Mouse (Mus musculus) liver, embryonic 15.5 days (tissue): Measurements from ENCODE around the gene Olfr1167. TPM values are rescaled to one million over a fixed set of nuclear protein-coding genes. Genes with fewer than 3 reads are reported as not detected.
"Not testable (repeated sequence)": the region's sequence is repeated elsewhere in the genome, so short reads cannot be mapped to it uniquely, and the experiment has no call there.

Experiments used
- ATAC-seq: fragments of 200-750 bp; cut with Nextera tagmentation; 2 replicates; pipeline ENCODE4 v1.8.0; 2017; ENCODE audit warnings: moderate number of reproducible peaks, mild to moderate bottlenecking, moderate library complexity; ENCODE audit not compliant: insufficient read depth
- H3K27ac ChIP-seq: fragments of 300-500 bp; sonication (generic); replicated peaks from 2 replicates; pipeline ENCODE4 v1.5.1; 2015; ENCODE audit warnings: mild to moderate bottlenecking, inconsistent platforms
- H3K27me3 ChIP-seq: fragments of 300-500 bp; sonication (generic); 2 replicates; pipeline ENCODE4 v1.6.1; 2015; ENCODE audit warnings: mild to moderate bottlenecking, inconsistent platforms
- H3K36me3 ChIP-seq: fragments of 300-500 bp; sonication (generic); replicated peaks from 2 replicates; pipeline ENCODE4 v1.6.1; 2015; ENCODE audit warnings: moderate library complexity, mild to moderate bottlenecking, inconsistent platforms
- H3K4me1 ChIP-seq: fragments of 300-500 bp; sonication (generic); replicated peaks from 2 replicates; pipeline ENCODE4 v1.6.1; 2015; ENCODE audit warnings: inconsistent platforms
- H3K4me2 ChIP-seq: fragments of 300-500 bp; sonication (generic); 2 replicates; pipeline ENCODE4 v1.6.1; 2015; ENCODE audit warnings: moderate library complexity, mild to moderate bottlenecking, inconsistent platforms
- H3K4me3 ChIP-seq: fragments of 300-500 bp; sonication (generic); replicated peaks from 2 replicates; pipeline ENCODE4 v1.5.1; 2015; ENCODE audit warnings: mild to moderate bottlenecking, inconsistent platforms
- H3K9ac ChIP-seq: fragments of 300-500 bp; sonication (generic); 2 replicates; pipeline ENCODE4 v1.6.1; 2015; ENCODE audit warnings: moderate library complexity, mild to moderate bottlenecking, inconsistent platforms
- H3K9me3 ChIP-seq: fragments of 300-500 bp; sonication (generic); replicated peaks from 2 replicates; pipeline ENCODE4 v1.6.1; 2016; ENCODE audit warnings: inconsistent platforms
- WGBS: fragments of 180-500 bp; shearing (Covaris S2); methylation state at CpG from one replicate; pipeline ENCODE4 v1.1.7; 2015; ENCODE audit warnings: mixed read lengths; ENCODE audit not compliant: insufficient replicate concordance; 5-methylcytosine and 5-hydroxymethylcytosine counted together
- polyA plus RNA-seq: library from polyadenylated mRNA; unstranded; fragments of >200 nt; fragmentation: Nextera tagmentation; extraction: Ambion mirVana; gene quantifications from 2 replicates; pipeline ENCODE4 v1.2.1, GENCODE M21; 2015

Gene Olfr1167
- not detected in 2 replicates for polyA plus RNA-seq

DNA sequence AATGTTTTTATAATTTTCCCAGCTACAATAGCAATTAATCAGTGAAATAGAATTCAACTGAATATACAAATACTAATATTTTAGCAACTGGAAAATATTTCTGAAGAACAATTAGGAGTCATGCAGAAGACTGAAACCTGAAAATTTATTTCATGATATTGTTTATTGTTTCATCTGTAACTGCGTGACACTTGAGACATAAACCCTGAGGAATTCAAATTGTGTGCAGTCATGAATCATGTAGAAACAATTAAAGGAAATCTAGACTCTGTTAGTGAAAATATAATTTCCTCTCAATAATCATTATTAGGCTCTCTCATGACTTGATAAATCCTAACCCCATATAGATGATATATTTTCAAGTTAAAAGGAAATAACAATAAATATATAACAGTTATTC lies at the start of gene Olfr1167:
TSS of gene Olfr1167 (minus strand) at position 101 of the 400 bp plus-strand sequence.
- not testable (repeated sequence) for ATAC-seq, H3K36me3 ChIP-seq, H3K9ac ChIP-seq, H3K4me1 ChIP-seq, H3K9me3 ChIP-seq, H3K27ac ChIP-seq, H3K4me3 ChIP-seq, H3K27me3 ChIP-seq, H3K4me2 ChIP-seq
- WGBS, result 60% methylated on average over 1 of the region's 1 CpGs

DNA sequence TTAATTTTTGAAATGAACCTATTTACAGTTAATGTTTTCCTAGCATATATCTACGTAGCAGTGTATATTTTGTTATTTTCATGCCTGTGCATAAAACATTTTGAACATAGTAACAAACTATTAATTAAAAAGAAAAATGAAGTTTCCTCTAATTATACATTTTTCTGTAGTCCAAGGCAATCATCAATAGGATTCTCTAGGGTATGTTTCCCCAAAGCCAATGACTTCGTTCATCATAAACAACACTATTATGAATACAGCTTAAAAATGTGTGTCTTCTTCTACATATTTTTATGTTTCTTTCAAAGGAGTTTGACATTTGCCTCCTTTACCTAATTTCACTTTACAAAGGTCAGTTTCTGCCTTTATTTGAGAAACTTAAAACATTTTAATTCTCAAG lies 26.6 kb upstream of the Olfr1167 start, which contains the start of gene Olfr1168:
TSS of gene Olfr1168 (plus strand) at position 301 of the 400 bp plus-strand sequence.
- H3K27me3 ChIP-seq, result no peaks in the 10 kb centered on the region
- H3K4me1 ChIP-seq, result no peaks in the 10 kb centered on the region
- H3K4me2 ChIP-seq, result no peak within 1 kb of the TSS
- H3K9me3 ChIP-seq, result no peaks in the 10 kb centered on the region
- ATAC-seq, result no peak
- no peaks in the 10 kb centered on the region for H3K36me3 ChIP-seq
- no peak within 1 kb of the TSS for H3K9ac ChIP-seq
- H3K4me3 ChIP-seq, result no peak within 1 kb of the TSS
- H3K27ac ChIP-seq, result no peak within 1 kb of the TSS
- WGBS, result 59% methylated on average over 2 of the region's 2 CpGs

DNA sequence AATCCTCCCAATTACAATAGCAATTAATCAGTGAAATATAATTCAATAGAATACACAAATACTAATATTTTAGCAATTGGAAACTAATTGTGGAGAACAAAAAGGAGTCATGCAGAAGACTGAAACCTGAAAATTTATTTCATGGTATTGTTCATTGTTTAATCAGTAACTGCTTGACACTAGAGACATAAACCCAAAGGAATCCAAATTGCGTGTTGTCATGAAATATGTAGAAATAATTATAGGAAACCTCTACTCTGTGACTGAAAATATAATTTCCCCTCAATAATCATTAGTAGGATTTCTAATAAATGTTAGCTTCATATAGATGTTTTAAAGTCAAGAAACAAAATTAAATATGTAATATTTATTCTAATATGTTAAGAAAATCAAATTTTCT lies 26.8 kb downstream of the Olfr1167 start, which contains the start of gene Olfr1166:
TSS of gene Olfr1166 (minus strand) at position 101 of the 400 bp plus-strand sequence.
- Histone ChIP-seq H3K27me3 (no peaks in the 10 kb centered on the region), H3K4me3 (no peak within 1 kb of the TSS), H3K9ac (no peak within 1 kb of the TSS), H3K36me3 (no peaks in the 10 kb centered on the region), H3K9me3 (no peaks in the 10 kb centered on the region), H3K4me2 (no peak within 1 kb of the TSS), H3K4me1 (no peaks in the 10 kb centered on the region), H3K27ac (no peak within 1 kb of the TSS)
- ATAC-seq, result no peak
- 71% methylated on average over 1 of the region's 1 CpGs for WGBS

Other genes starting within 250 kb of the Olfr1167 start
- not detected in 2 replicates for gene Olfr1155, start 210.1 kb downstream of the Olfr1167 start, polyA plus RNA-seq
- gene Olfr1156, start 202.1 kb downstream of the Olfr1167 start, polyA plus RNA-seq, result not detected in 2 replicates
- not detected in 2 replicates for gene Olfr1157, start 186.9 kb downstream of the Olfr1167 start, polyA plus RNA-seq
- not detected in 2 replicates for gene Olfr74, start 180.5 kb downstream of the Olfr1167 start, polyA plus RNA-seq
- not detected in 2 replicates for gene Olfr1158, start 165.1 kb downstream of the Olfr1167 start, polyA plus RNA-seq
- not detected in 2 replicates for gene Olfr1160, start 146.9 kb downstream of the Olfr1167 start, polyA plus RNA-seq
- not detected in 2 replicates for gene Olfr1161, start 132.4 kb downstream of the Olfr1167 start, polyA plus RNA-seq
- gene Olfr73, start 117.5 kb downstream of the Olfr1167 start, polyA plus RNA-seq, result not detected in 2 replicates
- not detected in 2 replicates for gene Olfr1162, start 104.1 kb downstream of the Olfr1167 start, polyA plus RNA-seq
- gene Olfr1163, start 83.4 kb downstream of the Olfr1167 start, polyA plus RNA-seq, result not detected in 2 replicates
- gene Olfr1164, start 61.2 kb downstream of the Olfr1167 start, polyA plus RNA-seq, result not detected in 2 replicates
- not detected in 2 replicates for gene Olfr1166, start 26.9 kb downstream of the Olfr1167 start, polyA plus RNA-seq
- gene Olfr1168, start 26.7 kb upstream of the Olfr1167 start, polyA plus RNA-seq, result not detected in 2 replicates
- not detected in 2 replicates for gene Olfr1170, start 73.1 kb upstream of the Olfr1167 start, polyA plus RNA-seq
- not detected in 2 replicates for gene Olfr1173, start 124.7 kb upstream of the Olfr1167 start, polyA plus RNA-seq
- not detected in 2 replicates for gene Olfr1174-ps, start 159.9 kb upstream of the Olfr1167 start, polyA plus RNA-seq
- not detected in 2 replicates for gene Olfr1175-ps, start 172.0 kb upstream of the Olfr1167 start, polyA plus RNA-seq
- gene Olfr1176, start 181.5 kb upstream of the Olfr1167 start, polyA plus RNA-seq, result not detected in 2 replicates
- gene Olfr1177-ps, start 191.3 kb upstream of the Olfr1167 start, polyA plus RNA-seq, result not detected in 2 replicates
- gene Olfr1178, start 231.9 kb upstream of the Olfr1167 start, polyA plus RNA-seq, result not detected in 2 replicates